Comparison of ENCODE assay signal across 26 mouse cellular contexts in genomic region chr3:108126327-108126726, GRCm38 (mm10). TPM values are rescaled to one million over a fixed set of nuclear protein-coding genes. Genes with fewer than 3 reads are reported as not detected.
"Had no signal": no experiment of that assay in that cellular context is flagged by ENCODE, and none has a peak within 500 bp of the region (broad histone marks: within the 10 kb centered on the region; RNA-seq: fewer than 3 reads in every experiment).

No protein-coding gene starts in this region.

- H3K27me3 ChIP-seq: heart, embryonic 12.5 days; hindbrain, embryonic 12.5 days; intestine, embryonic 15.5 days; limb, embryonic 13.5 days; limb, embryonic 15.5 days; liver, embryonic 12.5 days had no signal

- H3K9me3 ChIP-seq: heart, embryonic 10.5 days; heart, embryonic 12.5 days; hindbrain, embryonic 10.5 days; hindbrain, embryonic 12.5 days; intestine, embryonic 15.5 days; limb, embryonic 13.5 days; limb, embryonic 15.5 days; liver, embryonic 12.5 days had no signal

- H3K27ac ChIP-seq: heart, adult 2 months; heart, embryonic 10.5 days; hindbrain, embryonic 10.5 days; hindbrain, embryonic 12.5 days; hindbrain, embryonic 14.5 days; intestine, embryonic 15.5 days; limb, embryonic 13.5 days; limb, embryonic 15.5 days; liver, embryonic 12.5 days had no signal

- H3K4me3 ChIP-seq: gastrocnemius, adult 2 months; heart, adult 2 months; heart, embryonic 10.5 days; heart, embryonic 12.5 days; hindbrain, embryonic 10.5 days; hindbrain, embryonic 12.5 days; intestine, embryonic 15.5 days; limb, embryonic 13.5 days; limb, embryonic 15.5 days; liver, embryonic 12.5 days had no signal

- ATAC-seq: hindbrain, embryonic 16.5 days; inflammation-experienced regulatory T-cells, adult 6 months; intestine, embryonic 15.5 days; liver, embryonic 12.5 days had no signal

- H3K9ac ChIP-seq: heart, embryonic 12.5 days; hindbrain, embryonic 12.5 days; hindbrain, embryonic 14.5 days; intestine, embryonic 15.5 days; limb, embryonic 13.5 days; limb, embryonic 15.5 days; liver, embryonic 12.5 days had no signal

- H3K4me2 ChIP-seq: heart, embryonic 12.5 days; hindbrain, embryonic 12.5 days; hindbrain, embryonic 14.5 days; intestine, embryonic 15.5 days; limb, embryonic 13.5 days; limb, embryonic 15.5 days; liver, embryonic 12.5 days had no signal

- DNase-seq: gastrocnemius, adult 2 months; gastrocnemius, postnatal 10 days; gastrocnemius, postnatal 25 days; heart, adult 2 months; heart, postnatal 10 days; heart, postnatal 4 days; kidney, adult 18-20 months; kidney, adult 8-10 months; kidney, postnatal 10 days; kidney, postnatal 25 days; kidney, postnatal 4 days; layer of hippocampus, adult 9-11 months; layer of hippocampus, postnatal 36 days; left cerebral cortex, postnatal 4 days had no signal

RNA-seq across cellular contexts. Expression of gene Gpr61, which starts 28.4 kb away (rescaled TPM):
- polyA plus RNA-seq: inflammation-experienced regulatory T-cells, adult 6 months; liver, adult 2 months had no signal

RNA-seq across cellular contexts. Expression of gene Gnat2, which starts 33.7 kb away (rescaled TPM):
- polyA plus RNA-seq: heart, adult 2 months; inflammation-experienced regulatory T-cells, adult 6 months had no signal
